Mouse (Mus musculus) ES-Bruce4 (cell line): ENCODE measurements around the gene Epha6.

ENCODE experiments used
- CTCF ChIP-seq: IDR thresholded peaks from one replicate; pipeline ENCODE4 v1.8.1; 2011; ENCODE audit warnings: low read depth, low read length
- POLR2A ChIP-seq: IDR thresholded peaks from one replicate; pipeline ENCODE4 v1.8.1; 2011; ENCODE audit warnings: low read length; ENCODE audit not compliant: insufficient read depth

DNA sequence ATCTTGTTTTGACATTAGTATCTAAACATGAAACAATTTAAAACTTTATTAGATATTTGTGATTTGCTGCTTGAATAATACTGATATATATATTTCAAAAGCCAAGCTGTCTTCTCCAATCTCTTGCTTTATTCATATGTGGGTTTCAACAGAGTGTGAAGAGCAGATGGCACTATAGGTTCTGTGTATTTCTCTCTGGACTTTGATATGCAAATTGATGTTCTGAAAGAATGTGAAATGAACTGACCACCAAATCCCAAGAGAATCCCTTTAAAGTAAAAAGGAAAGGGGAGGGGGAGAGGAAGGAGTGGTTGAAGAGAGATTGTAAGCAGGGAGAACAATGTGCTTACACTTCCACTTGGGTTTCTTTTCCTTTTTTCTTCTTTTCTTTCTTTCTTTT is 212.4 kb downstream of the Epha6 start:
- no peak for TF ChIP-seq CTCF
- TF ChIP-seq POLR2A = no peak
